Mouse (Mus musculus) testis, adult 2 months (tissue): Measurements from ENCODE around the gene Tgfa.

Experiments
- CTCF ChIP-seq: fragments of 200-500 bp; IDR thresholded peaks from 2 replicates; pipeline ENCODE4 v1.5.1; 2012; ENCODE audit warnings: low read depth, mild to moderate bottlenecking, inconsistent platforms, low read length, moderate library complexity; ENCODE audit not compliant: control insufficient read depth, insufficient read depth, insufficient replicate concordance
- POLR2A ChIP-seq: fragments of 200-500 bp; IDR thresholded peaks from 2 replicates; pipeline ENCODE4 v1.6.1; 2012; ENCODE audit warnings: low read depth, mild to moderate bottlenecking, inconsistent platforms, low read length, moderate library complexity; ENCODE audit not compliant: control insufficient read depth

- TF ChIP-seq CTCF (no peak), POLR2A (no peak)
These were observed 33.4 kb upstream of the Tgfa start for GRCm38 (mm10) chr6:86161586-86161985.
